Mouse (Mus musculus): ENCODE measurements around the gene Hmg20a. TPM values are rescaled to one million over a fixed set of nuclear protein-coding genes. Genes with fewer than 3 reads are reported as not detected.

Hmg20a gene
- polyA plus RNA-seq, 1 experiment from 2014 or later, result 80.4 TPM

Other genes starting within 250 kb of the Hmg20a start
- gene Peak1, start 542 bp upstream of the Hmg20a start, polyA plus RNA-seq (2015; fragmentation: Nextera tagmentation; extraction: Ambion mirVana), result 6.9 and 7.0 TPM in 2 replicates

Measured in neural tube, embryonic 13.5 days (tissue).